Mouse (Mus musculus): ENCODE results near the gene 4632433K11Rik. TPM values are rescaled to one million over a fixed set of nuclear protein-coding genes. Genes with fewer than 3 reads are reported as not detected.

The 4632433K11Rik gene
- polyA plus RNA-seq, 2 experiments: not detected

- H3K9ac ChIP-seq (ENCODE audit: low read depth, low read length, severe bottlenecking): no peak overlapping the region
- H3K9me3 ChIP-seq (ENCODE audit: control insufficient read depth, low read length): peaks cover 45% of the 10 kb centered on the region
- no peak overlapping the region for H3K27ac ChIP-seq (replicated peaks; ENCODE audit: low read depth, low read length)
- ATAC-seq (ENCODE audit: low FRiP score, low read depth) (no peak), DNase-seq (ENCODE audit: low spot score) (no peak)
- H3K4me1 ChIP-seq (ENCODE audit: control insufficient read depth, insufficient read depth, low read length): no peaks in the 10 kb centered on the region
- peaks cover 95% of the 10 kb centered on the region for H3K36me3 ChIP-seq (ENCODE audit: control insufficient read depth, insufficient read depth, low read length)
- no peak for TF ChIP-seq POLR2A (IDR thresholded peaks at IDR 0.05; ENCODE audit: borderline replicate concordance, extremely low read depth, insufficient read depth, insufficient read length)
- no peak overlapping the region for H3K4me3 ChIP-seq (replicated peaks; ENCODE audit: low read length)
- 83% methylated on average over 56 of the region's 63 CpGs for WGBS
- no peaks in the 10 kb centered on the region for H3K27me3 ChIP-seq (ENCODE audit: control insufficient read depth, insufficient read depth, low read length)
- H3K4me2 ChIP-seq (replicated peaks; ENCODE audit: low read depth, low read length, severe bottlenecking): no peak overlapping the region
Measured at GRCm38 (mm10) chr7:5030554-5031275, 3.2 kb upstream of the 4632433K11Rik start.

- no peak for ATAC-seq (ENCODE audit: low FRiP score, low read depth)
- DNase-seq (ENCODE audit: low spot score): no peak
- TF ChIP-seq POLR2A (IDR thresholded peaks at IDR 0.05; ENCODE audit: borderline replicate concordance, extremely low read depth, insufficient read depth, insufficient read length): no peak
- no peak overlapping the region for H3K4me3 ChIP-seq (replicated peaks; ENCODE audit: low read length)
- H3K9ac ChIP-seq (ENCODE audit: low read depth, low read length, severe bottlenecking): no peak overlapping the region
- no peak overlapping the region for H3K4me2 ChIP-seq (replicated peaks; ENCODE audit: low read depth, low read length, severe bottlenecking)
- H3K9me3 ChIP-seq (ENCODE audit: control insufficient read depth, low read length): peaks cover 46% of the 10 kb centered on the region
- WGBS: 84% methylated on average over 43 of the region's 46 CpGs
- no peaks in the 10 kb centered on the region for H3K27me3 ChIP-seq (ENCODE audit: control insufficient read depth, insufficient read depth, low read length)
- H3K36me3 ChIP-seq (ENCODE audit: control insufficient read depth, insufficient read depth, low read length): peaks cover 95% of the 10 kb centered on the region
- no peaks in the 10 kb centered on the region for H3K4me1 ChIP-seq (ENCODE audit: control insufficient read depth, insufficient read depth, low read length)
- H3K27ac ChIP-seq (replicated peaks; ENCODE audit: low read depth, low read length): no peak overlapping the region
Measured at GRCm38 (mm10) chr7:5031496-5031895, 2.4 kb upstream of the 4632433K11Rik start.

- Histone ChIP-seq H3K9ac (ENCODE audit: low read depth, low read length, severe bottlenecking) (no peak overlapping the region), H3K4me2 (replicated peaks; ENCODE audit: low read depth, low read length, severe bottlenecking) (no peak overlapping the region), H3K36me3 (ENCODE audit: control insufficient read depth, insufficient read depth, low read length) (peaks cover 58% of the 10 kb centered on the region), H3K4me3 (replicated peaks; ENCODE audit: low read length) (no peak overlapping the region), H3K4me1 (ENCODE audit: control insufficient read depth, insufficient read depth, low read length) (peaks cover 3% of the 10 kb centered on the region; the same call in 1 of the 2 replicates), H3K27me3 (ENCODE audit: control insufficient read depth, insufficient read depth, low read length) (no peaks in the 10 kb centered on the region), H3K27ac (replicated peaks; ENCODE audit: low read depth, low read length) (no peak overlapping the region), H3K9me3 (ENCODE audit: control insufficient read depth, low read length) (peaks cover 24% of the 10 kb centered on the region)
- no peak for TF ChIP-seq POLR2A (IDR thresholded peaks at IDR 0.05; ENCODE audit: borderline replicate concordance, extremely low read depth, insufficient read depth, insufficient read length)
- no peak for ATAC-seq (ENCODE audit: low FRiP score, low read depth)
- WGBS: 95% methylated on average over 17 of the region's 17 CpGs
- no peak for DNase-seq (ENCODE audit: low spot score)
Measured at GRCm38 (mm10) chr7:5035628-5036027, 1.7 kb downstream of the 4632433K11Rik start.

- Histone ChIP-seq H3K27me3 (ENCODE audit: control insufficient read depth, insufficient read depth, low read length) (no peaks in the 10 kb centered on the region), H3K36me3 (ENCODE audit: control insufficient read depth, insufficient read depth, low read length) (peaks cover 53% of the 10 kb centered on the region), H3K4me1 (ENCODE audit: control insufficient read depth, insufficient read depth, low read length) (peaks cover 3% of the 10 kb centered on the region; the same call in 1 of the 2 replicates), H3K9ac (ENCODE audit: low read depth, low read length, severe bottlenecking) (no peak overlapping the region), H3K4me3 (replicated peaks; ENCODE audit: low read length) (no peak overlapping the region), H3K27ac (replicated peaks; ENCODE audit: low read depth, low read length) (no peak overlapping the region), H3K9me3 (ENCODE audit: control insufficient read depth, low read length) (peaks cover 19% of the 10 kb centered on the region), H3K4me2 (replicated peaks; ENCODE audit: low read depth, low read length, severe bottlenecking) (no peak overlapping the region)
- WGBS: 93% methylated on average over 9 of the region's 9 CpGs
- no peak for TF ChIP-seq POLR2A (IDR thresholded peaks at IDR 0.05; ENCODE audit: borderline replicate concordance, extremely low read depth, insufficient read depth, insufficient read length)
- DNase-seq (ENCODE audit: low spot score) (no peak), ATAC-seq (ENCODE audit: low FRiP score, low read depth) (no peak)
Measured at GRCm38 (mm10) chr7:5036136-5036535, 2.2 kb downstream of the 4632433K11Rik start.

- H3K36me3 ChIP-seq (ENCODE audit: control insufficient read depth, insufficient read depth, low read length): peaks cover 44% of the 10 kb centered on the region
- 93% methylated on average over 7 of the region's 7 CpGs for WGBS
- no peak for ATAC-seq (ENCODE audit: low FRiP score, low read depth)
- H3K9me3 ChIP-seq (ENCODE audit: control insufficient read depth, low read length): peaks cover 10% of the 10 kb centered on the region
- H3K4me1 ChIP-seq (ENCODE audit: control insufficient read depth, insufficient read depth, low read length): peaks cover 3% of the 10 kb centered on the region; the same call in 1 of the 2 replicates
- no peak for TF ChIP-seq POLR2A (IDR thresholded peaks at IDR 0.05; ENCODE audit: borderline replicate concordance, extremely low read depth, insufficient read depth, insufficient read length)
- no peak overlapping the region for H3K4me2 ChIP-seq (replicated peaks; ENCODE audit: low read depth, low read length, severe bottlenecking)
- no peak for DNase-seq (ENCODE audit: low spot score)
- no peaks in the 10 kb centered on the region for H3K27me3 ChIP-seq (ENCODE audit: control insufficient read depth, insufficient read depth, low read length)
- no peak overlapping the region for H3K27ac ChIP-seq (replicated peaks; ENCODE audit: low read depth, low read length)
- H3K9ac ChIP-seq (ENCODE audit: low read depth, low read length, severe bottlenecking): no peak overlapping the region
- no peak overlapping the region for H3K4me3 ChIP-seq (replicated peaks; ENCODE audit: low read length)
Measured at GRCm38 (mm10) chr7:5037026-5037425, 3.1 kb downstream of the 4632433K11Rik start.
